Mouse (Mus musculus) spleen, adult 2 months (tissue): ENCODE results near the gene Pdk1.
A peak's percentile ranks its signal among the peaks of the same experiment; 100 is the strongest.

Experiments used
- CTCF ChIP-seq: fragments of 200-500 bp; IDR thresholded peaks from 2 replicates; pipeline ENCODE4 v1.5.1; 2011; ENCODE audit warnings: mild to moderate bottlenecking, inconsistent platforms; ENCODE audit not compliant: insufficient read depth, insufficient read length, insufficient replicate concordance; ENCODE audit errors: extremely low read depth
- POLR2A ChIP-seq: fragments of 200-500 bp; IDR thresholded peaks from 2 replicates; pipeline ENCODE4 v1.6.1; 2011; ENCODE audit warnings: low read depth, low read length, inconsistent platforms

GRCm38 (mm10) chr2:71837791-71838190 lies 35.2 kb upstream of the Pdk1 start:
- TF ChIP-seq POLR2A = no peak
- peak; percentile 42; the same call in 1 of the 2 replicates for TF ChIP-seq CTCF
